Mouse (Mus musculus) B cell, adult 2 months (primary cell): Measurements from ENCODE around the gene Cbarp.
A peak's percentile ranks its signal among the peaks of the same experiment; 100 is the strongest.
"Not testable (repeated sequence)": the region's sequence is repeated elsewhere in the genome, so short reads cannot be mapped to it uniquely, and the experiment has no call there.

Source experiments
- DNase-seq, 2 experiments: peaks; one replicate each; pipeline ENCODE4 v3.0.0; 2022

Cbarp gene

DNA sequence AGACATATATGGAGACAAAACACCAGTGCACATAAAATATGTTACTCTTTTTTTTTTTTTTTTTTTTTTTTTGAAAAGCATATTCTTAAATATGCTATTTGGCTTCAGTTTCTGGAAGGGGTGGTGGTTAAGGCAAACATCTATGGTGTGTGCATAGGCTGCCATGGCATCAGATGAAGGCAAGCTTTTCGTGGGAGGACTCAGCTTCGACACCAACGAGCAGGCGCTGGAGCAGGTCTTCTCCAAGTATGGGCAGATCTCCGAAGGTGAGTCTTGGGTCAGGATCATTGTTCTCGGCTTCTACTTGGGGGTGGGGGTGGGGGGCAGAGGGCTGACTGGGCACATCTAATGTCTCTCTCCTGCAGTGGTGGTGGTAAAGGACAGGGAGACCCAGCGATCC, 29.0 kb upstream of the Cbarp start:
- DNase-seq: no peak

DNA sequence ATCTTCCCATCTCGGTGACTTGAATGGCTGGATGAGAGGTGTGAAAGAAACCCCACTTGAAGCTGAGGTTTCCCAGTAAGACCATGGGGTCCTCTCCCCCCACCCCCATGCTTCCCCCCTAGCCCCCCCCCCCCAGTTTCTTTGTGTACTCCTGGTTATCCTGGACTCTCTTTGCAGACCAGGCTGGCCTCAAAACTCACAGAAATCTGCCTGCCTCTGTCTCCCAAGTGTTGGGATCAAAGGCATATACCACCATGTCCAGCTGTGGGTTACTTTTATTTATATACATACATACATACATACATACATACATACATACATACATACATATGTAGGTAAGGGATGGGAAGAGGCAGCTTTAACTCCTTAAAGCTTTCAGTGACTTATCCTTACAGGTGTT, 28.4 kb upstream of the Cbarp start:
- no peak for DNase-seq

DNA sequence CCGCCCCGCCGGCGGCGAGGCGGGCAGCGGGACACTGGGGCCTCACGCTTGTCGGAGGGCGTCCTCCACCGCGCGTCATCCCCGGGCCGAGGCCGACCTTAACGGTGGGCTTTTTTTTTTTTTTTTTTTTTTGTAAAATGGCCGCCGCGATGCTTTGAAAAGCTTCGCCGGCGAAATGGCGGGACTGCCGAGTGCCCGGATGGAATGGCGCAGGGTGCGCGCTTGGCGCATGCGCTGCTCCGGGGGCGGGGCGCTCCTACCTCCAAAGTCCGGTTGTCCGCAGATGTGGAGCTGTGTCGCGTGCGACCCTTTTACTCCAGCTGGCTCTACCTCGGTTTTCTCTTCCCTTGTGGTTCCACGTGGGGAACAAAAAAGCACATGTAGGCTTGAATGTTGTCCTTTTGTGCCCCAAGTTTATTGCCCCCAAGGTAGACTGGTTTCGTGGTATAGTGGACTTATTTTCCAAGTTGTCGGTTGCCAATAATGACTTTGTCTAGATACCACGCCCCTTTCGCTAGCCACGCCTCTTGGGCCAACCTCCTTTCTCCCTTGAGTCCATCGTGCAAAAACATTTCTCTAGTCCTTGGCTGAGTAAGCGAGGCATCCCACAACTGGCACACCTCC, 27.5 kb upstream of the Cbarp start:
- peak; percentile 93 to 95 for DNase-seq

DNA sequence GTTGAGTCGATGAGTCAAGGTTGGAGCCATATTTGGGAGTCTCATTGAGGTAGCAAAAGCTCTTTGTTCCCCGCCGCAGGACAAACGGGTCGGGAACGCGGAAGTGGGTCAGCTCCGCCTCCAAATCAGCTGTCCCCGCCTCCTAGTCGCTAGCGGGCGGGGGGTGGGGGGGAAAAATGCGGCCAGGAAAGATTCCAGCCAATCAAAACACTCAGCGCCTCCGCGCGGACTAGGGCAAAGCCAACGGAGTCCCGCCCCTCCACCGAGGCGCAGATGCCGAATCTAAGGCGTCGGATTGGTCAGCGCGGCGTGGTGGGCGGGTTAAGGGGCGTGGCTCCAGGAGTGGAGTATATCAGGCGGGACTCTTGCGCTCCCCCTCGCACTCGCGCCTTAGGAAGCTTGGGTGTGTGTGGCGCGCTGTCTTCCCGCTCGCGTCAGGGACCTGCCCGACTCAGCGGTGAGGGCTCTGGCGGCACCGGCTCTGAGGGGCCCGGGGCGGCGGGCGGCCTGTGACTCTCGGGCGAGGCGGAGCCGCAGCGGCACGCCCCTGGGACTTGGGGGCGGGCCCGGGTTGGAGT, 26.9 kb upstream of the Cbarp start:
- peak; percentile 99 to 100 for DNase-seq

DNA sequence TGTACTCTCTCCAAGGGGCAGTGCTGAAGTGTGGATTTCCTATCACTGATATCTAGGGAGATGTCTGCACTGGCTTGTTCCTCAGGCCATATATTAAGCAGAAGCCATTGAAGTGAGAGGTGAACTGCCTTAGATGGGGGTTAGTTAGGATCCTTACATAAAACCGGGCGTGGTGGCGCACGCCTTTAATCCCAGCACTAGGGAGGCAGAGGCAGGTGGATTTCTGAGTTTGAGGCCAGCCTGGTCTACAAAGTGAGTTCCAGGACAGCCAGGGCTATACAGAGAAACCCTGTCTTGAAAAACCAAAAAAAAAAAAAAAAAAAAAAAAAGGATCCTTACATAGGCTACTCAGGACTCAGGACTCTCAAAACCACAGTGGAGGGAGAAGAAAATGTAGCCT, 25.5 kb upstream of the Cbarp start:
- DNase-seq: not testable (repeated sequence)

DNA sequence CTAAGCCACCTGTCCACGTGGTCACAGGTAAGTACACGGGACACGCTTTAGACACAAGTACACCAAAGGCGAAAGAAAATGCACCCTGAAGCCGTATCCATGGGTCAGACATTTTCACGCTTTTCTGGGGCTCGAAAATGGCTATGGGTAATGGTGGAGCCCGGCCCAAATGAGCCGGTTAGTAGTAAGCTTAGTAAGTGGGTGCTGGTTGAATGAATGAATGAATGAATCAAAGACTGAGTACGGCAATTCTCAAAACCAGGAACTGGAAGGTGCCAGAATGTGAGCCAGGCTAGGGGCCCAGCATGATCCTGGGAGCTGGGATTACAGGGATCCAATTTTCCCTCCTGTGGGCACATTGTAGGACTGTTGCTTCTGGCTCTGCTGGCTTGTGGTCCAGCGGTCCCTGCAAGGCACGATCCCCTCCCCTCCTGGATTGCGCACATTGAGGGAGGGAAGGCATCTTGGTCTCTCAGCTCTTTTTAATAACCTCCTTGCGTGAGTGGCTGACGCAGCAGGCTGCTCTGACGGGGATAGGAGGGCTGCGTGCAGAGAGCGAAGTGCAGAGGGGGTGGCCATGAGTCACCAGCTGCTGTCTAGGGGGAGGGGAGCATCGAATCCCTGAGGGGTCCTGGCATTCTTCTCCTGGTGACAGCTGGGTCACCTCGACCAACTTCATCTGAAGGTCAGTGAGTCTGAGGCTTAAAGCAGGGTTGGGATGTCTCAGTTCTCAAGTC, 24.9 kb upstream of the Cbarp start, which contains the start of gene Cirbp:
Gene Cirbp, plus strand, starts transcription at position 594 of the 737 bp plus-strand sequence.
- no peak for DNase-seq

DNA sequence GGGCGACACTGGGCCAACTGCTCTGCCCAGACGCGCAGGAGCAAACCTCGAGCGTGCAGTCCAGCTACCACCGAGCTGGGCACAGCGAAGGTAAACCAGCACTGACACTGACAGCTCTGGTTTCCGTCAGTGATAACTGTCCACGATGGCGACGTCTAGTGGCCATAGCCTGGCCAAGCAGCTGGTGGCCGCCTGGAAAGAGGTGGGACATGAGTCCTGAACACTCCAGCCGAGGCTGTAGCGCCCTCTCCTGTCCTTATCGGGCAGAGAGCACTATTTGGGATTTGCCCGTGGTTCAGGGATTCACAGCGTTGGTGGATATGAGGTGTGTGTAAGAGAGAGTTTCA, 24.3 kb upstream of the Cbarp start:
- DNase-seq: peak; percentile 94 to 95

DNA sequence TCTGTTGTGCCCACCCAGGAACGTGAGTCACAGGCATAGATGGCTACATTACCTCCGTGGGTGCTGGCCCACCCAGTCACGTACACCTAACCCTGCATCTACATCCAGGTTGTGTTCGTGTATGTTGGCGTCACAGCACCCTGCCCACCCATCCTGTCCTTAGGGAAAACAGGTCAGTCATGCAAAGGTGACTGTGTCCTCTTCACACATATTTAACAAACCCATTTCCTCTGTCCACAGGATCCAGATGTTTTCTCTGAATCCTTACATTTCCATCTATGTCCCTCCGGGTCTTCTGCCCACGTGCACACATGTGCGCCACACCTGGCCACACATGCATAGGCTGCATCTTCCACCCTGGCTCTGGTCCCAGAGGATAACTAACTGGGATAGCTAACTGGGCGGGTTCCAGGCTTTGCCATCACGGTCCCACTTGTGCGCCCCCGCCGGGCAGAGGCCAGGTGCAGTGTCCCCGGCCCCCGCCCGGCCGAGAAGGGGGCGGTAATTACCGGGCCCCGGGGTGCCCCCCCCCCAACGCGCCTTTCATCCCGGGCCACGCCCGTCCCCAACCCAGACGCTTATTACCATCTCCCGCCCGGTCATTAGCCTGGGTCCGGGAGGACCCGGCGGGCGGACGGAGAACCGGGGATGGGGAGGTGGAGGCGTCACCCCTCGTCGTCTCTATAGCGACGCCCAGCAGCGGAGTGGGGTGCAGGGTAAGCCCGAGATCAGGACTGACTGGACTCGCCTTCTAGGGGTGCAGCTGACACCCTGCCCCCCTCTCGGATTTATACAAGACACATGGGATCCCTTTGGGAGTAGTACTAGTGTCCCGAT, 23.7 kb upstream of the Cbarp start:
- no peak for DNase-seq

DNA sequence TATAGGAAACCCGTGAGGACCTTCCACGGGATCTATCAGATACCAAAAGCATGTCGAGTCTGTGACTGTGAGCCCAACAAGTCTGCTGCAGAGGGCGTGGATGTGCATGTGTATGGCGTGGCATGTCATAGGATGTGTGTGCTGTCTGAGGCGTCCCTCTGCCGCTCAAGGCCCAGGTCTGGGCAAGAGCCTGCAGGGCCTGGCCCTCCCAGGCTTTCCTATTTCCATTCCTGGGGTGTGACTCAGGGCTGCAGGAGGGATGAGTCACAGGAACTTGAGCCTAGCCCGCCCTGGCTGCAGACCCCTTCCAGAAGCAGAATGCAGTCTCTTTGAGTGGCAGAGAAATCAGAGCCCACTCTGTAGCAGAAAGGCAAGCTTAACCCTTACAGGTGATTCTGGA, 23.1 kb upstream of the Cbarp start:
- no peak for DNase-seq

DNA sequence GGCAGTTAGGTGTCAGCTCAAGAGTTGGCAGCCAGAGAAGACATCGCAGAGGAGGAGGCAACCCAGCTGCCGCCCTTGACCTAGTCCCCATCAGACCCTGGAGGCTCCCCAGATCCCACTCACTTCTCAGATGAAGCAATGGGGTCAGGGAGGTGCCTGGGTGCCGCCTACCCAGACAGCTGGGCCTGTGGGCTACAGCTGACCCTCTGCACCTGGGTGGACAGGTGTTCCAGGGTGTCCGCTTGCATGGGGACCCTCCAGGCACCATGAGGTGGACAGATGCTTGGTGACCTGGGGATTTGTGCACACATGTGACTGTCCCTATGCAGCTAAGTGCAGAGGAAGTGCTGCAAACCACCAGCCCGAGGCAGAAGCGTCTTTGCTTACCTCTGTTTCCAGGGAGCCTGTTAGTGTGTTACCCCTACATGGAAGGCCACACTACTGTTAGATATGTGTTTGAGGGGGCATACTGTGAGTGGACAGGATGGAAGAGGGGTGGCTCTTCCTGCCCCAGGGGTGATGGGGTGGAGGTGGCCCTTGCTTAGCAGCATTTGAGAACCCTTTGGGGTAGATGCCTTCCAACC, 22.2 kb upstream of the Cbarp start:
- peak in 1 of 2 experiments; percentile 50 for DNase-seq

DNA sequence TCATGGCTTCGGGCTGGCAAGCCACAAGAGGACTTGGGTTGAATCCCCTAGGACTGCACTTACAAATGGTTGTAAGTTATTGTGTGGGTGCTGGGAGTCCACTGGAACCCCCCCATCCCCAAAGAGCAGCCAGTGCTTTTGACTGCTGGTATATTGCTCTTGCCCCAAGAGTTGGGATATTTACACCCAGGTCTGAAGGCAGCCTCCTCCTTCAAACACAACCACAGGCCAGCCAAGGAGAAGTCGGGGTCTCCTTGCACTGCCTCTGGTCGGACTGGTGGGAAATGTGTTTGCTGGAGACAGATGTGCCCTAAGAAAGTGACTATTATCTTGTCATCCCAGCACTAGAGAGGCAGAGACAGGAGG, 21.6 kb upstream of the Cbarp start:
- DNase-seq: no peak

DNA sequence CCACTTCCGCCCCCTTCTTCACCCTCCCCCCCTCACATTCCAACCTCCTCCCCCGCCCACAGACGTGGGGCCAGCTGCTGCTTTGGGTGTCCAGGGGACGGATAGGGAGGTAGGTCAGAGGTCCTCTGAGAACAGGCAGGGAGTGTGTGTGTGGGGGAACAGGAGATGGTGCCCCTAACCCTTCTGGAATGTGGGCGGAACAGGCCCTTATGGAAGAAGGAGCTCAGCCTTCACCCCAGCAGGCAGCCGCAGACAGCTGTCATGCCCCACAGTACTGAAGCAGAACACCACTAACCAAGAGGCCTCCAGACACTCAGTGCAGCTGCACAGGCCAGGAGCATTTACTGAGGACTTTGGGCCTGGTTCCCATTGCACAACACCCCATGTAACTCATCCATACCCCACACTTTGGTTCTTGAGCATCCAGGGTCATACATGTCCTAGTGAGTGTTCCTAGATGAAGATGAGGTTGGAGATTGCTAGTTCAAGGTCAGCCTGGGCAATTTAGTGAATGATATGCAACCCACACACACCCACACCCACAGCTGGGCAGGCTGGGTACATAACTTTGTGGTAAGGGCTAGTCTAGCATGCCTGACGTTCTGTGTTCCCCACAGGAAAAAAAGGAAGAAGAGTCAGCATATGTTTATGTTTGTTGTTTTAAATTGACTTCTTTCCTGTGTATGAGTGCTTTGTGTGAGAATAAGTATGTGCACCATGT, 21.0 kb upstream of the Cbarp start:
- no peak for DNase-seq

DNA sequence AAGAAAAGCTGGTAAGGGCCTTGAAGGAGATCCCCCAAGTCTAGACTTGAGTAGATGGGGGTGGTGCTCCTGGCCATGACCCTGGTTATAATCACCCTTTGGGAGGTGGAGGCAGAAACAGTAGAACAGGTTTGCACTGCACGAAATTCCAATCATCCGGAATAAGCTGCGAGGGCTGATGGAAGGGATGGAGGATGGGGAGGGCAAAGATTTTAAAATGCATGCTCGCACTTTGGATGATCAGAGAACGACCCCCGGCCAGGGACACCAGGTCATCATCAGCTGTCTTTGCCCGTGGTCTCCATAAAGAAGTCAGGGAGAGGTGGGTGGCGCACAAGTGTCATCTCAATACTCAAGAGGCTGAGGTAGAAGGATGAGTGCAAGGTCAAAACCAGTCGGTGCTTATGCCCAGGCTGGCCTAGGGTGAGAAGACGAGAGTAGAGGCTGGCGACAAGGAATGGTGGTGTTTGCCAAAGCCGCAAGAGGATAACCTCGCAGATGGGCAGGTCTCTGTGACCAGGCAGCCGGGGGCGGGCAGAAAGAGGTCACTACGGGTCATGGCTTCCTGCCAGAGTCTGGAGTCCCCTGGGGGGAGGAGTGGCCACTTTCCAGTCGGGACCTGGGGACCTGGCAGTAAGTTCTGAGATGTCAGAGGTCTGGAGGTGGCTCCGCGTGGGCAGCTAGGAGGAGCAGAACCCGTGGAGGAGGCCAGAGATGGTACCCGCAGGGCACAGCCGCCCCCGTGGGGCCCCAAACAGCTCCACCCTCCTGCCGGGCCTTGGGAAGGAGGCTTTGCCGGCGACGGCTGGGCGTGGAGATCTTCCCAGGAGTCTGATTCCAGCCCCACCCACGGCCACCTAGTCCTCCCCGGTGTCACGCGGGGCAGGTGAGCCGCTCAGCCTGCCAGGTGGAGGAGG, 20.1 kb upstream of the Cbarp start:
- peak; percentile 64 to 67 for DNase-seq

DNA sequence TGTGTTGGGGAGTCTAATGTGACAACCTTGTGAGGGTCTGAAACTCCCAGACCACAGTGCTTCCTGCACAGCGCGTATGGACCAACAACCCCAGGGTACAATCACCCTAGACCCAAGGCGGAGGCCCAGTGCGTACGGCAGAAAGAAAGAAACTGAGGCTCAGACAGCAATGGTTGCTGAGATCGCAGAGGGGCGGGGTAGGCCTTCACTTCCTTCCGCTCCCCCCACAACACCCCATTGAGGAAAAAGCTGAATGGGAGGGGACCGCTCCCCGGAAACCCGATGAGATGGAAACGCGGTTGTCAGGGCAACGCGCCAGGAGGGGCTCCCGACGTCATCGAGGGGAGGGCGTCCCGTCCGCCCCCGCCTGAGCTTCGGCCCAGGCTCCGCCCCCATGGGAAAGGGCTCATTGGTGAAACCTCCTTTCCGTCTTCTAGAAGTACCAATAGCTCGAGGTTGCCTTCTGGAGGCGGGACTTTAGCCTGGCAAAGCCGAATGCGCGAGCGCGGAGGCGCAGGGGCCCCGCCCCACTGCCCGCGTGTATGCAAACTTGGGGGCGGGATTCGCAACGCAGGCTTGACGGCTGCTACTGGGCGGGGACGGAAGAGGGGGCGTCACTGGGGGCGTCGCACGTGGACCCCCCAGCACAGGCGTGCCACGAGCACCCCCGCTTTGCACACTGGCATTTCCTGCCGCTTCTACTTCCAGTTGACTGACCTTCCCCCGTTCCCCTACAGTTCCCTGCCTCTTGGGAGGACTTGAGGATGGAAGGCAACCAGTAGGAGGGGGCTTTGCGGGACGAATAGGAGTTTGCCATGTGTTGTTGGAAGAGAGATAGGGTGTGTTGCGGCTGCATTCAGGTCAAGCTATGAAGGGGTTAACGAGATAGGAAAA, 19.2 kb upstream of the Cbarp start:
- peak; percentile 99 for DNase-seq

DNA sequence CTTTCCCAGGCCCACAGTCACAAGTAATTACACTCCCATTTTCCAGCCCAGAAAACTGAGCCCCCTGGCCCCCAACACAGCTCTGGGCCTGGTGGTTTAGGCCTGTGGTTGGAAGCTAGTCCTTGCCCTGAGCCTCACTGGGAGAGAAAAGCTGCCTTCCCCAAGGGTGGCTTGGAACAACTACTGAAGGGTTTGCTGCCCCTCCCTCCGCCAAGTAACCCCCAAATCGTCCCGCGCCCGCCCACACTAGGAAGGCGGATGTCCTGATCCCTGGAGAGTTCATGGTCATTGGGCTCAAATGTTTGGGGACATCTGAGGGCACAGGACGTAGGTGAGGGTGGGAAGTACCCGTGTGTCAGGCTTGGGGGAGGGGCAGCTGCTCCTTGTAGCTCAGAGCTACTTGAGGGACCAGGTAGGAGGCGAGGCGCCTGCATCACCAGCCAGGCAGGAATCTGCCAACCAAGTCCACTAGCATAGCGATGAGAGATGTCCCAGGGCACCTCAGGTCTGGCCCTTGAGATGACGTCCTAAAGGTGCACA, 18.5 kb upstream of the Cbarp start:
- peak; percentile 81 to 84 for DNase-seq

DNA sequence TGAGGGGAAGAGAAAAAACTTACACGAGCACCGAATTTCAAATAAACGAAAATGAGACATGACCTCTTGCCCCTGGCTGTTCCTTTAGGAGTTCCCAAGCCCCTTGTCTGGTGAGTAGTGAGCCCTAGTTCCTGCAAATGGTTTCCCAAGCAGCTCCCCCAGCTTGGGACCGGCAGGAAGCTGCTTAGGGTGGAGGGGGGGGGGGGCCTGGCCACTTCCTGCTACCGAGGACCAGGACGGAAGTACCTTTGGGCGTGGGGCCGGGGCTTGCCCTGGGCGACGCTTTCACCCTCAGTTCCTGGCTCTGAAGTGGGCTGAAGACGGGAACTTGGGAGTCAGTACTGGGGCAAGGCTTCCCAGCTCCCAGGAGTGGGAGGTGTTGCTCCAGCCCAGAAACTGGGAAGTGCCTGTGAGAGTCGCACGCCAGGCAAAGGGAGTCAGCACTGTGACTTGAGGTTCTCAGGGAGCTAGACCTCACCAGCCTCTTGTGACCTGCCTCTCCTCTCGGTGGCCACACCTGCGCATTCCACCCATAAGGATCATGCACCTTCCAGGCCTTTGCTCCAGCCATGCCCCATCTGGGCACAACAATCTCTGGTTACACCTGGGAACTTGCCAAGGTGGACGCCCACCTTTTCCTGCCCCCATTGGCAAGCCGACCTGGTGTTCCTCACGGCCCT, 17.8 kb upstream of the Cbarp start:
- peak; percentile 77 to 78 for DNase-seq

DNA sequence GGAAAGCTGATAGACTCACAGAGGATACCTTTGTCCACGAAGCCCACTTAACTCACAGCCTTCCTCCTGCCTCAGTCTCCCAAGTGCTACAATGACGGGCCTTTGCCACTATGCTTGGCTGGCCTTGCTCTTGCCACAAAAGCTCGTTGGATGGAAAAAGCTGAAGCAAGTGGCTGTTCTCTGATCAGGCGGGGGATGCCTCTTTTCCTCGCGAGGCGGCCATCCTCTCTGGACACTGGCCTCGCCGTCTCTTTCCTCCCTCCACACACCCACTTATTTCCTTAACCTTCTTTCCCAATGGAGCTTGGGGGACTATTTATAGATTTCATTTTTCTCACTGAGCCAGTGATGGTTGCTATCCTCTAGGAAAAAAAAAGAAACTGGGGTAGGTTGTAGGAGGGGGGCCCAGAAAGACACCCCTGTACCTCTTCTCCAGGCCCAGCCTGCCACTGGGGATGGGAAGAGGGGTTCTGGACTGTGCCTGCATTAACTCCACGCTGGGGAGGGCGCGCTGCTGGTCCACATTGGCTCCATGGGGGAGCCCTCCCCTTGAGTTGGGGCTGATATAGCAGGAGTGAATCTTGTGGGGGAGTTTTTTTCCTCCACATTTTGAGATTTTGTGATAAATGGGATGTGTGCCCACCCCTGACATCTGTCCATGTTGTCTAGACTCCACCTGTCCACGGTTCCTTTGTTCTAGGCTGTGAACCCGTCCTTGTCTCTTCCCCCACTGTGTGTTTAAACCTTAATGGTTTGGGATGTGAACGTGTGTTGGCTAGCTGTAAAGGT, 16.7 kb upstream of the Cbarp start:
- DNase-seq: no peak

DNA sequence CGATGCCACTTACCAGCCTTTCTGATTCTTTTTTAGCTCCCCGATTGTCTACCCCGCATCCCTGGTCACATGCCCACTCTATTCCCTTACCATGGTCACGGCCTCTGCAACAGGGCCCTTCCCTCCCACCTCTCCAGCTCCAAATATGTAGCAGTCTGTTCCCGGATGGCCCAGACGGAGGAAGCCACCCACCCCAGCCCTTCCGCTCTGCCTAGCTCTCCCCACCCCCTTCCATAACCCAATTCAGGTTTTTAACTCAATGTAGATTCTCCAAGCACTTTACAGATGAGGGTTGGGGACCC, 16.1 kb upstream of the Cbarp start:
- DNase-seq: no peak
